Mouse (Mus musculus) kidney, adult 9 months (tissue): ENCODE measurements around the gene Cyp1a1.
"Not testable (repeated sequence)": the region's sequence is repeated elsewhere in the genome, so short reads cannot be mapped to it uniquely, and the experiment has no call there.

Experiments
- DNase-seq: peaks from one replicate; pipeline ENCODE4 v3.0.0; 2022

Cyp1a1 gene

DNA sequence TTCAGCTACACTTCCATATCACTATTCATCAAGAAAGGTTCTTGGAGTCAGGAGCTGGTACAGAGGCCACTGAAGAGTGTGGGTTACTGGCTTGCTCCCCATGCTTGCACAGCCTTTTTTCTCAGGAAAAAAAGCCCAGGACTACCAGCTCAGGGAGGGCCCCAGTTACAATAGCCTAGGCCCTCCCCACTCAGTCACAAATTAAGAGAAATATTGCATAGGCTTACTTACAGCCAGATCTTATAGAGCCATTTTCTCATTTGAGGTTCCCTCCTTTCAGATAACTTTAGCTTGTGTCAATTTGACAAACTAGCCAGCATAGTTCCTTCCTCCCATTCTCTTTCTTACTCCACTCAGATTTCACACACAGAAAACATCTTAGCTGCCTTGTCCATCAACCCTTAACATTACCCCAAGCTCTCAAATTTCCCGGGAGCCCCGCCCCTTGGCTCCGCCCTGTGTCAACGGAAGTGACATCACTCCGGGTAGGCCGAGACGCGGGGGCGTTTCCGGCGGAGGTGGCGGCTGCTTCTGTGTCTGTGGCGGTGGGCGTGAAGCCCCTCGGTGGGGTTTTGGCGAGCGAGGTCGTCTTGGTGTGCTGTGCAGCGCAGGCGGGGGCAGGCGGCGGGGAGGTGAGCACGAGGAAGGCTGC is 20.5 kb downstream of the Cyp1a1 start, which contains the start of gene Edc3:
Edc3 (plus strand) TSS at position 473 of the 652 bp plus-strand sequence.
- DNase-seq, result peak; percentile 92

DNA sequence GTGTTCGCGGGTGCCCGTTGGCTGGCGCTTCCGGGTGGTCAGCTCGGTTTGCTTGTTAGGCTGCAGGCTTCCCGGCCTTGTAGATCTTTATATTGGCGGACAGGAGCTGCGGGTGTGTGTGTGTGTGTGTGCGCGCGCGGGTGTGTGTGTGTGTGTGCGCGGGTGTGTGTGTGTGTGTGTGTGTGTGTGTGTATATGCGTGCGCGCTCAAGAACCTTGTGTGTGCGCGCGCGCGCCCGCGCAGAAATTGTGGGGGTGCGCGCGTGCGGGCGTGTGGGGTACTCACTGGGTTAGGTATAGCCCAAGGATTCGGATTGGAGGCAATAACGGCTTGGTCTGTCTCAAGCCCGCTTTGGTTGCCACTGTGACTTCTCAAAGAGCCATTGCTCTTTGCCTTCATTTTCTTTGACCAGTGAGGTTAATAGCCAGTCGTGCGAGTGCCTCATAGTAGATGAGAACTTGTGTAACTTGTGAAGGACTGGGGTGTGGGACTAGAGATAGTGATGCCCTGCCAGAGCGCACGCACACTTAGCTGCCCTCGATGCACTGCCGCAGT is 21.1 kb downstream of the Cyp1a1 start:
- DNase-seq, result no peak

DNA sequence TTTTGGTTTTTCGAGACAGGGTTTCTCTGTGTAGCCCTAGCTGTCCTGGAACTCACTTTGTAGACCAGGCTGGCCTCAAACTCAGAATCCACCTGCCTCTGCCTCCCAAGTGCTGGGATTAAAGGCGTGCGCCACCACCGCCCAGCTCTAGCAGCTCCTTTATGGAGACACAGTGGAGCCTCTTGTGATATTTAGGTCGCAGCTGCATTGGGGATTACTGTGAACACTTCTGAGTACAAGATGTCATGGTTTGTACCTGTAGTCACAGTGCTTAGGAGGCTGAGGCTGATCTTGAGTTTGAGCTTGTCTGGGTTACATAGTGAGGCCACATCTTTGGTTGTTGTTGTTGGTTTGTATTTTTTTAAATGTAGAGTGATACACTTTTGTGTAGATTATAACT is 22.5 kb downstream of the Cyp1a1 start:
- DNase-seq, result not testable (repeated sequence)

DNA sequence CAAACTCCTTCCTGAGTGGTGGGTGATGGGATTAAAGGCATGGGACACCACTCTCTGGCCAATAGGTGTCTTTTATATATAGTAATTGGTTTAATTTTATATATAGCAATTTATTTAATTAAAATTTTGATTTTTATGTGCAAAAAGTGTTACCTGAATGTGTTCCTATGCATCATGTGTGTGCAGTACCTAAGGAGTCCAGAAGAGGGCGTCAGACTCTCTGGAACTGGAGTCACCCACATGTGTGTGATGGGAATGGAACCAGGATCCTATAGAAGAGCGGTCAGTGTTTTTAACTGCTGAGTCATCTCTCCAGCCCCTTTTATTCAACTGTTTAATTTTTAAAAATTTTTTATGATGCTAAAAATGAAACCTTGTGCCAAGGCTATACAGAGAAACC is 24.5 kb downstream of the Cyp1a1 start:
- DNase-seq, result no peak

DNA sequence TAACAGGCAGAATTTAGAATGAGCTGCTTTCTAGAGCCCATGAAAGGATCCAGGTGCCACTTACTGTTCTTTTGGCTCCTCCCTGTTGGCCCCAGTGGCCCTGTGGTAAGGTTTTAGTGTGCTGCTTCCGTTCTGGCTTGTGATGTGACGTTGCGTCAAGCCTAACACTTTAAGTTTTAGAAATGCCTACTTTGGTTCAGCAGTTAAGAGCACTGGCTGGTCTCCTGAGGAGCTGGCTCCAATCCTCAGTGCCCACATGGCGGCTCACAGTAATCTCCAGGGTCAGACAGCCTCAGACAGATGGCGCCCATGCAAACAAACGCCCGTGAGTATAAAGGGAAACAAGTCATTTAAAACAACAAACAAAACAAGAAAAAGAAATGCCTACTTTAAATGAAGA is 30.7 kb downstream of the Cyp1a1 start:
- DNase-seq, result no peak

DNA sequence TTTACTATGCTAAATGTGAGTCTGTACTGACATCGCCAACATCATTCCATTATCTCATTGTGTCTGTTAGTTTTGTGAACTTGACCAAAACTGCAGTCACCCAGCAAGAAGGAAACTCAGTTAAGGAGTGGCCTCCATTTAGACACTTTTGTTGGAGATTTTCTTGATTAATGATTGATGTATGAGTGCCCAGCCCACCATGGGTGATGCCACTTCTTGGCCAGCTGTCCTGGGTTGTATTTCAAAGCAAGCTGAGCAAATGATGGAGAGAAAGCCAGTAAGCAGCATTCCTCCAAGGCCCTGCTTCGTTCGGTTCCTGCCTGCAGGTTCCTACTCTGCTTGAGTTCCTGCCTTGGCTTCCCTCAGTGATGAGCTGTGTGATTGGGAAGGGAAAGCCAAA is 33.0 kb downstream of the Cyp1a1 start:
- peak; percentile 55 for DNase-seq

DNA sequence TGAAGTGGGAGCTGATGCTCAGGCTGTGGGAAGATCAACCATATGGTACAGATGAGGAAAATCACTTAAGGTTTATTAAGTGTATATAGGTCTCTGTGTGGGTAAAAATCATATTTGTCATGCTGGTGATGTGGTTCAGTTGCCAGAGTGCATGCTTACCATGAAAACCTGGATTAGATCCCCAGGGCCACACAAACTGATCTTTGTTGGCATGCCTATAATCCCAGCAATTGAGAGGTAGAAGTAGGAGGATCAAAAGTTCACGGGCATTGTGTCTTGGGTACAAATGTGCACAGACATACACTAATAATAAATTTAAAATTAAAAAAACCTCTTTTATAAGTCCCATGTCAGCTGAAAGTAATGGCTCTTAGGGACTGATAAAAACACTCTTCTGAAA is 34.6 kb downstream of the Cyp1a1 start:
- DNase-seq, result no peak

DNA sequence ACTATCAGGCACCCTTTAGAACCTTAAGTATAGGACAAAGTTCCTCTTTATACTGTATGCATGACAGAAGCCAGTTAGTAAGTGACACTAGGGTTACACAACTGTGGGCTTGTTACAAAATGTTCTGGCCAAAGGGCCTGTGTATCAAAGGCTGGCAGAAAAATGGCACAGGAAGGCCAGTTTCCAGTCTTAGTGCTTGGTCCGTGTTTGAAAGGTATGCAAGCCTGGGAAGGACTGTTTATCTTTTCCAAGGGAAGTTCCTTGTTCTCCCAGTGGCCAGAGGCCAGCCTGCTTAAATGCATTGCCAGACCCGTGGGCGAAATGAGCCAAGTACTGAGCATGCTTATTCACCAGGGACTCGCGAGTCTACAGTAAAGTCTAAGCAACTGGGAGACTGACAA is 35.6 kb downstream of the Cyp1a1 start:
- peak; percentile 89 for DNase-seq

DNA sequence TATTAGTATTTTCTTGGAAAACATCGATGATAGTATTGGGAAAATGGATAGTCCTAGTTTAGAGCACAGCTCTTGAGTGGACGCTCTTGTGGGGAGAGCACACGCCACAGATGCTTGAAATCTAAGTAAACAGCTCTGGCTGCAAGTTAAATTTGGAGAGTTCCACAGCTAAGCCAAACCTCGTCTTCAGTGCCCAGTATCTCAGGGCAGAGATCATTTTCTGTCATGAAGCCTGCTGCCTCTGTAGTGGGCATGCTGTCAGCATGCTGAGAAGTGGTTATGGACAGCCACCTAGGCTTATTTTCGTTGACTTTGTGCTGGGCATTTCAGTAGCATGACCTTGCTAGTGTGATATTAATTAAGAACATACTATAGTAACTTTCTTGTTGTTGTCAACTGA is 36.1 kb downstream of the Cyp1a1 start:
- DNase-seq, result no peak

DNA sequence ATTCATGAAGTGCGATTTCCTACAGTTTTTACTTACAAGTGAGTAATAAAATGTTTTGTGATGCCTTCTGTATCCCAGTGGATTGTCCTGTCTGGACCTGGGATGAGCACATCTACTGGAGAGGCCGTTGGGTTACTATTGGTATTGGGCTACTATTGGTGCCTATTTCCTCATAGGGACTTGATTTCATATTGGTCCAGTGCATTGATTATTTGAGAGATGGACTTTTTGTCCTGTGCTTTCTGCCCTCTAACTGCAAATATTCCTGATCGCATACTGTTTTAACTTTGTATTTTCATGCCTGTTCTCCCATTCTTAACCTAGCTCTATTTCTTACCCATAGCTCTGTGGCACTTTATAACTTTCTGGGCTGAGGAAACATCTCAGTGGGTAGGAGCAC is 37.0 kb downstream of the Cyp1a1 start:
- no peak for DNase-seq

DNA sequence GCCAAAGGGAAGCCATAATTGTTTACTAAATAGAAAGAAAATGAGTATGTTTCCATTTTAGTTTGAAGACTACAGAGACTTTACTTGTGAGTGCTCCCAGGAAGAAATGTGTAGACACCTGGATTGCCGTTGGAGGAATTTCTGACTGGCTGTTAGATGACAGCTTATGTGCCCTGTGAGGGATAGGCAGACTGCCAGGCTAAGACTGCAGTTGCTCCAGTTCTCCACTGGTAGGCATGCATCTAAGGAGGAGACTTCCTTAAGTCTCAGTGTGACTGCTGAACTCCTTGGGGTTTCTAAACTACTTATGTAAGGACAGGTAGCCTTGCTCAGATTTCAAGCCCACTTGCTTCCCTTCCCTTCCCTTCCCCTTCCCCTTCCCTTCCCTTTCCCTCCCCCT is 40.6 kb downstream of the Cyp1a1 start:
- DNase-seq, result no peak

DNA sequence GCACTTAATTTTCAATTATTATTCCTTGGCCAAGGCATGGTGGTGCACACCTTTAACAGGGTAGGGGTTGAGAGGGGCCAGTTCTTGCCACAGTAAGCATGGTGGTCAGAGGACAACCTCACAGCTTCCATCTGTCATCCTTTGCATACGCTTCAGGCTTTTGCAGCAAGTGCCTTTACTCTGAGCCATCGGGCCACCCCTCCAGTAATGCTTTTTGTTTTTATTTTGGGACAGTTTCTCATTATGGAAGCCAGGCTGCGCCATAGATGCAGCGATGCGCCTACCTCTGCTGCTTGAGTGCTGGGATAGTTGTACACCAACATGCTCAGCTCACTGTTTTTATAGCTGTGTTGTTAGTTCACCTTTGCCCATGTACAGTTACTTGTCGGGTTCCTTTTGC is 45.9 kb downstream of the Cyp1a1 start:
- DNase-seq, result no peak

DNA sequence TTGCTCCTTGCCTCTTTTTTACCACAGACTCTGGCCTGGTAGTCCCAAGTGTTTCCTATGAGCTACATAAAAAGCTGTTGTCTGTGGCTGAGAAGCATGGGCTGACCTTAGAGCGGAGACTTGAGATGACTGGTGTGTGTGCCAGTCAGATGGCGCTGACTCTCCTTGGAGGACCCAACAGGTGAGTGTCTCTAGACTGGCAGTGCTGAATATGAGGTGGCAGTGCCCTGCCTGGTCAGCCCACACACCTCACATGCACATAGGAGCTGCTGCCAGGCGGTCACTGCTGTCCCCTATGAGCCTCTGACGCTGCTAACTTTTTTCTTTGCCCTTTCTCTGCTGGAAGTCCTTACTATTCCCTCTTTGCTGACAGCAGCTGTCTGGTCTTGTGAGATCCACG is 52.1 kb downstream of the Cyp1a1 start:
- no peak for DNase-seq

DNA sequence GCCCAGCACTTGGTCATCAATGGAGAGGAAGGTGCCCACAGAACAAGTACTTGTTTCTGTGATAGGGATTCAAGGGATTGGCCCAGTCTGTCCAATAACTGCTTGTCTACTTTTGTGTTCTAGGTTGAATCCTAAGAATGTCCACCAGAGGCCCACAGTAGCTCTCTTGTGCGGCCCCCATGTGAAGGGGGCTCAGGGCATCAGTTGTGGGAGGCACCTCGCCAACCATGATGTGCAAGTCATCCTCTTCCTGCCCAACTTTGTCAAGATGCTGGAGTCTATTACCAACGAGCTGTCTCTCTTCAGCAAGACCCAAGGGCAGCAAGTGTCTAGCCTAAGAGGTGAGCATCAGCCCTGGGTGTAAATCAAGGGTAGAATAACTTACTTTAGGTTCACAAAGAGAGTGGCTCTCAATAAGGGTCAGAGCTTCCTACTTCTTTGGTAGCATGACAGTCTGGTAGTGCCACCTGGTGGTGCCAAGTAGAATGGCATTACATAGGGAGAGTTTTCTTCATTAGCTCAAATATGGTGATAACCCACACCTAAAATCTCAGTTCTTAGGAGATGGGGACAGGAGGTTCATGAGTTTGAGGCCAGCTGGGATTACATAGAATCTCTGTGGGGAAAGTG is 56.8 kb downstream of the Cyp1a1 start:
- peak; percentile 63 for DNase-seq

DNA sequence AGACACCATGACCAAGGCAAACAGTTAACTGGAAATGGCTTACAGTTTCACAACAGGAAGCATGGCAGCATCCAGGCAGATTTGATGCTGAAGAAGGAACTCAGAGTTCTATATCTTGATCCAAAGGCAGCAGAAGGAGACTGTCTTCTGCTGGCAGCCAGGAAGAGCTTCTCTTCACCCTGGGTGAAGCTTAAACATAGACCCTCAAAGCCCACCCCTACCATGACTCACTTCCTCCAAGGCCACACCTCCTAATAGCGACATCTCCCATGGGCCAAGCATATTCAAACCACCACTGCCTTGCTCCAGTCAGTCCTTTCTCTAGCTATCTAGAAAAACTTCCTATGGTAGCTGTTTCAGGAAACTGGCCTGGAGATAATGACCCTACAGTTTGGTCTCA is 59.3 kb downstream of the Cyp1a1 start:
- DNase-seq, result no peak

DNA sequence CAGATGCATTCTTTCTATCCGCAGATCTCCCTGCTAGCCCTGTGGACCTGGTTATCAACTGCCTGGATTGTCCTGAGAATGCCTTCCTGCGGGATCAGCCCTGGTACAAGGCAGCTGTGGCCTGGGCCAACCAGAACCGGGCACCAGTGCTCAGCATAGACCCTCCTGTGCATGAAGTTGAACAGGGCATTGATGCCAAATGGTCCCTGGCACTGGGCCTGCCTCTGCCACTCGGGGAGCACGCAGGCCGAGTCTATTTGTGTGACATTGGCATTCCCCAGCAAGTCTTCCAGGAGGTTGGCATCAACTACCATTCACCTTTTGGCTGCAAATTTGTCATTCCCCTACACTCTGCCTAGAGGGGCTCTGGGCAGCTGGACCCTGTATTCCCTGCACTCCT is 60.4 kb downstream of the Cyp1a1 start:
- DNase-seq, result peak; percentile 63

DNA sequence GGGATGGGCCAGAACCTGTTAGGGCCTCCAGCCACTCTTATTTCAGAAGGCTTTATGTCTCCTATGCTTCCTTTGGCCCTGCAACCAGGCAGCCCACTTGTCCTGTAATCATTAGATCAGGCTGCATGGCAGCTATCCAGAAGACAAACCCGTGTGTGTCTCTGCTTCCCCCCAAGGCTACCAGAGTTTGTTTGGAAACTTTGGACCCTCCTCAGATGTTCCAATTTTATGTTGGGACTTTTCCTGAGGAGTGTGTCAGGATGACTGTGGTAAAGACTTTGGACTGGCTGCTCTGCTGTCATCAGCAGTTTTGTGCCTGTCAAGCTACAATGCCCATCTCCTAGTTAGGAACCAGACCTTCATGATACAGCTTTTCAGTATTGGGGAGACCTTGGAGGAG is 61.1 kb downstream of the Cyp1a1 start:
- DNase-seq, result peak; percentile 87

DNA sequence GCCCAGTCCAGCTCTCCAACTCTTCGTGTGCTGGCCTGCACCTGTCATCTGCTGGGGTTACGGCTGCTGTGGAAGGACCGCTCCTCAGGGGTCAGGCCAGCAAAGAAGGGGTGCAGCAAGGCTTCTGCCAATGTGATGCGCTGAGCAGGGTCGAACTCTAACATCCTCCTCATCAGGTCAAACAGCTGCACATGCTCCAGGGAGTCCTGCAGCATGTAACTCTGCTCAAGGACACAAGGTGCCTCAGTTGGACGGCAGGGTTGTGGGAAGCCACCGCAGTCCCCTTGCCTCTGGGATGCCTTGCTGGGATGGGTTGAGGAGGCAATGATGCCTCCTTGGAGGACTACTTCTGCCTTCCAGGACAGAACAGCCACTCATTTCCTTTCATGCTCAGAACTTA is 63.2 kb downstream of the Cyp1a1 start:
- DNase-seq, result no peak
